Mouse (Mus musculus) liver, embryonic 14.5 days (tissue): ENCODE data around the gene Atp5k. TPM values are rescaled to one million over a fixed set of nuclear protein-coding genes. Genes with fewer than 3 reads are reported as not detected.

ENCODE experiments used
- ATAC-seq: fragments of 200-750 bp; cut with Nextera tagmentation; 2 replicates; pipeline ENCODE4 v1.8.0; 2017; ENCODE audit warnings: moderate number of reproducible peaks, mild to moderate bottlenecking, moderate library complexity; ENCODE audit not compliant: insufficient read depth
- DNase-seq, 3 experiments: peaks; one replicate each; pipeline ENCODE4 v3.0.0-alpha.2; 2012 to 2013; ENCODE audit warnings: low read depth in 3 of 3, low spot score in 3 of 3
- H3K27ac ChIP-seq: fragments of 300-500 bp; sonication (generic); 2 replicates; pipeline ENCODE4 v1.5.1; 2014; ENCODE audit warnings: moderate library complexity, mild to moderate bottlenecking, control low read depth, inconsistent platforms
- H3K27me3 ChIP-seq: fragments of 300-500 bp; sonication (generic); 2 replicates; pipeline ENCODE4 v1.6.1; 2014; ENCODE audit warnings: mild to moderate bottlenecking, low read length, moderate library complexity; ENCODE audit not compliant: control insufficient read depth, insufficient read depth
- H3K36me3 ChIP-seq: fragments of 300-500 bp; sonication (generic); replicated peaks from 2 replicates; pipeline ENCODE4 v1.6.1; 2014; ENCODE audit warnings: low read depth; ENCODE audit not compliant: control insufficient read depth, insufficient read depth
- H3K4me1 ChIP-seq, 2 experiments: fragments of 200-500 bp in 1 of 2; fragments of 300-500 bp in 1 of 2; sonication (generic) in 1 of 2; replicated peaks; 2 replicates each; pipeline ENCODE4 v1.6.1; 2012 to 2014; ENCODE audit warnings: antibody characterized with exemption in 1 of 2, inconsistent platforms in 1 of 2, low read length in 1 of 2; ENCODE audit not compliant: control insufficient read depth in 2 of 2, insufficient read depth in 2 of 2
- H3K4me2 ChIP-seq: fragments of 300-500 bp; sonication (generic); 2 replicates; pipeline ENCODE4 v1.6.1; 2014; ENCODE audit warnings: low read depth, mild to moderate bottlenecking, control low read depth, moderate library complexity
- H3K4me3 ChIP-seq, 2 experiments: fragments of 200-500 bp in 1 of 2; fragments of 300-500 bp in 1 of 2; sonication (generic) in 1 of 2; 2 replicates each; pipeline ENCODE4 v1.5.1; 2012 to 2014; ENCODE audit warnings: low read depth in 2 of 2, low read length in 2 of 2, mild to moderate bottlenecking in 2 of 2, control low read depth in 1 of 2, inconsistent platforms in 1 of 2, moderate library complexity in 1 of 2; ENCODE audit not compliant: insufficient read depth in 1 of 2
- H3K9ac ChIP-seq: fragments of 300-500 bp; sonication (generic); replicated peaks from 2 replicates; pipeline ENCODE4 v1.6.1; 2014; ENCODE audit warnings: mild to moderate bottlenecking, control low read depth, moderate library complexity
- H3K9me3 ChIP-seq: fragments of 300-500 bp; sonication (generic); 2 replicates; pipeline ENCODE4 v1.6.1; 2016; ENCODE audit warnings: low read length, mixed read lengths; ENCODE audit not compliant: control insufficient read depth
- CTCF ChIP-seq: IDR thresholded peaks from 2 replicates; pipeline ENCODE4 v1.5.1; 2016; ENCODE audit warnings: antibody characterized with exemption, low read depth, control low read depth
- EP300 ChIP-seq: IDR thresholded peaks from 2 replicates; pipeline ENCODE4 v1.6.1; 2016; ENCODE audit warnings: antibody characterized with exemption, low read depth
- WGBS: fragments of 180-500 bp; shearing (Covaris S2); extraction: QIAGEN DNeasy Blood & Tissue Kit; methylation state at CpG from one replicate; pipeline ENCODE4 v1.1.7; 2014; ENCODE audit not compliant: insufficient replicate concordance; 5-methylcytosine and 5-hydroxymethylcytosine counted together
- polyA plus RNA-seq, 2 experiments: library from polyadenylated mRNA; depleted of rRNA in 1 of 2; stranded (reverse) in 1 of 2; unstranded in 1 of 2; fragments of >200 nt; fragmentation: Nextera tagmentation in 1 of 2; extraction: Ambion mirVana in 1 of 2; gene quantifications; 2 replicates each; pipeline versions ENCODE4 v1.2.1 to v1.2.3; 2012 to 2014

Atp5k gene
- polyA plus RNA-seq, 2 experiments, result 99.9 to 285 TPM

- Histone ChIP-seq H3K4me1 (peaks cover 8 to 22% of the 10 kb centered on the region in 2 experiments; a peak in 3 of 4 replicates), H3K4me3 (no peak overlapping the region), H3K4me2 (no peak overlapping the region), H3K36me3 (no peaks in the 10 kb centered on the region), H3K27ac (no peak overlapping the region), H3K27me3 (no peaks in the 10 kb centered on the region), H3K9me3 (no peaks in the 10 kb centered on the region), H3K9ac (no peak overlapping the region)
- ATAC-seq, result no peak
- TF ChIP-seq CTCF (no peak), EP300 (no peak)
- no peak for DNase-seq
- WGBS, result 64% methylated on average over 8 of the region's 8 CpGs
Observed at GRCm38 (mm10) chr5:108450837-108451540, 16.7 kb upstream of the Atp5k start.

GRCm38 (mm10) chr5:108448785-108449668, 14.8 kb upstream of the Atp5k start, which contains the start of gene Mfsd7a:
Gene Mfsd7a (minus strand): TSS chr5:108448891.
- 15% methylated on average over 24 of the region's 24 CpGs for WGBS
- Histone ChIP-seq H3K36me3 (no peaks in the 10 kb centered on the region), H3K27me3 (no peaks in the 10 kb centered on the region), H3K4me2 (peak within 1 kb of the TSS; percentile 70), H3K27ac (no peak within 1 kb of the TSS), H3K9me3 (no peaks in the 10 kb centered on the region), H3K4me3 (peak within 1 kb of the TSS; percentile 40 to 52), H3K9ac (peak within 1 kb of the TSS; percentile 16; the same call in 1 of the 2 replicates), H3K4me1 (peaks cover 8 to 22% of the 10 kb centered on the region in 2 experiments; a peak in 3 of 4 replicates)
- ATAC-seq (peak; percentile 77), DNase-seq (peak; percentile 42 to 48 (median 46))
- TF ChIP-seq CTCF (no peak), EP300 (no peak)

- H3K9me3 ChIP-seq, result no peaks in the 10 kb centered on the region
- no peak overlapping the region for H3K9ac ChIP-seq
- no peak overlapping the region for H3K4me3 ChIP-seq
- WGBS, result 65% methylated on average over 7 of the region's 7 CpGs
- H3K27me3 ChIP-seq, result no peaks in the 10 kb centered on the region
- no peaks in the 10 kb centered on the region for H3K36me3 ChIP-seq
- H3K4me2 ChIP-seq, result peak overlapping the region; percentile 70; the same call in 1 of the 2 replicates
- no peak for ATAC-seq
- H3K27ac ChIP-seq, result no peak overlapping the region
- TF ChIP-seq EP300 (no peak), CTCF (no peak)
- DNase-seq, result no peak
- peaks cover 8 to 22% of the 10 kb centered on the region in 2 experiments; a peak in 3 of 4 replicates for H3K4me1 ChIP-seq
Observed at GRCm38 (mm10) chr5:108447857-108448256, 13.6 kb upstream of the Atp5k start.

GRCm38 (mm10) chr5:108446973-108447372, 12.7 kb upstream of the Atp5k start:
- Histone ChIP-seq H3K9me3 (no peaks in the 10 kb centered on the region), H3K4me2 (no peak overlapping the region), H3K4me1 (peaks cover 8 to 22% of the 10 kb centered on the region in 2 experiments; a peak in 3 of 4 replicates), H3K4me3 (no peak overlapping the region), H3K27me3 (no peaks in the 10 kb centered on the region), H3K9ac (no peak overlapping the region), H3K36me3 (no peaks in the 10 kb centered on the region), H3K27ac (no peak overlapping the region)
- no peak for TF ChIP-seq EP300
- no peak for TF ChIP-seq CTCF
- WGBS, result 37% methylated on average over 3 of the region's 3 CpGs
- DNase-seq (no peak), ATAC-seq (0 out of 2 replicates have a peak, but pooled peaks have one; percentile 21)

GRCm38 (mm10) chr5:108436101-108436500, 1.9 kb upstream of the Atp5k start:
- TF ChIP-seq EP300 (no peak), CTCF (no peak)
- WGBS, result 55% methylated on average over 2 of the region's 2 CpGs
- peaks cover 10% of the 10 kb centered on the region for H3K36me3 ChIP-seq
- H3K9ac ChIP-seq, result no peak overlapping the region
- no peak overlapping the region for H3K27ac ChIP-seq
- ATAC-seq (no peak), DNase-seq (no peak)
- no peaks in the 10 kb centered on the region for H3K27me3 ChIP-seq
- H3K4me3 ChIP-seq, result no peak overlapping the region
- peaks cover 8 to 10% of the 10 kb centered on the region in 2 experiments for H3K4me1 ChIP-seq
- no peak overlapping the region for H3K4me2 ChIP-seq
- H3K9me3 ChIP-seq, result no peaks in the 10 kb centered on the region
